Mouse (Mus musculus) testis, adult 2 months (tissue): ENCODE measurements around the gene Nek4. TPM values are rescaled to one million over a fixed set of nuclear protein-coding genes. Genes with fewer than 3 reads are reported as not detected.
A peak's percentile ranks its signal among the peaks of the same experiment; 100 is the strongest.

ENCODE experiments used
- H3K27ac ChIP-seq: fragments of 200-500 bp; 2 replicates; pipeline ENCODE4 v1.5.1; 2012; ENCODE audit warnings: low read depth, low read length; ENCODE audit not compliant: control insufficient read depth, insufficient read depth
- H3K27me3 ChIP-seq: fragments of 200-500 bp; 2 replicates; pipeline ENCODE4 v1.6.1; 2012; ENCODE audit warnings: mild to moderate bottlenecking, low read length, moderate library complexity; ENCODE audit not compliant: control insufficient read depth, insufficient read depth
- H3K36me3 ChIP-seq: fragments of 200-500 bp; 2 replicates; pipeline ENCODE4 v1.6.1; 2012; ENCODE audit warnings: mild to moderate bottlenecking, low read length; ENCODE audit not compliant: control insufficient read depth, insufficient read depth
- H3K4me1 ChIP-seq: fragments of 200-500 bp; 2 replicates; pipeline ENCODE4 v1.6.1; 2012; ENCODE audit warnings: low read length; ENCODE audit not compliant: control insufficient read depth, insufficient read depth
- H3K4me3 ChIP-seq: fragments of 200-500 bp; 2 replicates; pipeline ENCODE4 v1.5.1; 2012; ENCODE audit warnings: low read depth, mild to moderate bottlenecking, low read length, moderate library complexity, mixed read lengths; ENCODE audit not compliant: control insufficient read depth
- CTCF ChIP-seq: fragments of 200-500 bp; IDR thresholded peaks from 2 replicates; pipeline ENCODE4 v1.5.1; 2012; ENCODE audit warnings: low read depth, mild to moderate bottlenecking, inconsistent platforms, low read length, moderate library complexity; ENCODE audit not compliant: control insufficient read depth, insufficient read depth, insufficient replicate concordance
- POLR2A ChIP-seq: fragments of 200-500 bp; IDR thresholded peaks from 2 replicates; pipeline ENCODE4 v1.6.1; 2012; ENCODE audit warnings: low read depth, mild to moderate bottlenecking, inconsistent platforms, low read length, moderate library complexity; ENCODE audit not compliant: control insufficient read depth
- polyA plus RNA-seq: library from polyadenylated mRNA; depleted of rRNA; stranded (reverse); fragments of >200 nt; gene quantifications from 2 replicates; pipeline ENCODE4 v1.2.3, GENCODE M21; 2012; rRNA removed

Gene Nek4
- polyA plus RNA-seq = 30.3 and 33.4 TPM in 2 replicates

GRCm38 (mm10) chr14:30951154-30951825, at the start of gene Nek4:
Gene Nek4, plus strand, starts transcription at chr14:30951377.
- no peak for TF ChIP-seq CTCF
- TF ChIP-seq POLR2A = peak; percentile 79
- Histone ChIP-seq H3K4me3 (peak within 1 kb of the TSS; percentile 98), H3K27me3 (no peaks in the 10 kb centered on the region), H3K36me3 (no peaks in the 10 kb centered on the region; the same call in none of the 2 replicates), H3K4me1 (peaks cover 8% of the 10 kb centered on the region), H3K27ac (peak within 1 kb of the TSS; percentile 89)

GRCm38 (mm10) chr14:30902628-30903027, 48.5 kb upstream of the Nek4 start:
- no peak overlapping the region for H3K4me3 ChIP-seq
- H3K27me3 ChIP-seq = no peaks in the 10 kb centered on the region
- no peaks in the 10 kb centered on the region for H3K36me3 ChIP-seq
- H3K4me1 ChIP-seq = no peaks in the 10 kb centered on the region
- no peak overlapping the region for H3K27ac ChIP-seq
- TF ChIP-seq CTCF (no peak), POLR2A (no peak)

GRCm38 (mm10) chr14:30903036-30903435, 48.1 kb upstream of the Nek4 start:
- TF ChIP-seq POLR2A (no peak), CTCF (no peak)
- Histone ChIP-seq H3K4me1 (no peaks in the 10 kb centered on the region), H3K27me3 (no peaks in the 10 kb centered on the region), H3K4me3 (no peak overlapping the region), H3K36me3 (no peaks in the 10 kb centered on the region), H3K27ac (no peak overlapping the region)

GRCm38 (mm10) chr14:30904307-30904706, 46.9 kb upstream of the Nek4 start:
- Histone ChIP-seq H3K4me3 (no peak overlapping the region), H3K27me3 (no peaks in the 10 kb centered on the region), H3K4me1 (no peaks in the 10 kb centered on the region), H3K27ac (no peak overlapping the region), H3K36me3 (no peaks in the 10 kb centered on the region)
- no peak for TF ChIP-seq CTCF

GRCm38 (mm10) chr14:30906001-30906400, 45.2 kb upstream of the Nek4 start:
- no peak for TF ChIP-seq CTCF
- TF ChIP-seq POLR2A = no peak
- Histone ChIP-seq H3K4me1 (no peaks in the 10 kb centered on the region), H3K27me3 (no peaks in the 10 kb centered on the region), H3K27ac (no peak overlapping the region), H3K36me3 (no peaks in the 10 kb centered on the region), H3K4me3 (no peak overlapping the region)

- H3K27me3 ChIP-seq = no peaks in the 10 kb centered on the region
- TF ChIP-seq POLR2A = no peak
- no peaks in the 10 kb centered on the region for H3K4me1 ChIP-seq
- H3K4me3 ChIP-seq = no peak overlapping the region
- H3K36me3 ChIP-seq = no peaks in the 10 kb centered on the region
- no peak overlapping the region for H3K27ac ChIP-seq
These were observed 43.3 kb upstream of the Nek4 start for GRCm38 (mm10) chr14:30907814-30908265.

GRCm38 (mm10) chr14:30911141-30911540, 40.0 kb upstream of the Nek4 start:
- H3K4me3 ChIP-seq = no peak overlapping the region
- H3K36me3 ChIP-seq = no peaks in the 10 kb centered on the region
- H3K27ac ChIP-seq = no peak overlapping the region
- TF ChIP-seq CTCF = no peak
- no peak for TF ChIP-seq POLR2A
- H3K27me3 ChIP-seq = no peaks in the 10 kb centered on the region
- no peaks in the 10 kb centered on the region for H3K4me1 ChIP-seq

- H3K4me1 ChIP-seq = no peaks in the 10 kb centered on the region
- no peaks in the 10 kb centered on the region for H3K36me3 ChIP-seq
- no peak overlapping the region for H3K4me3 ChIP-seq
- no peak overlapping the region for H3K27ac ChIP-seq
- no peak for TF ChIP-seq POLR2A
- TF ChIP-seq CTCF = no peak
- no peaks in the 10 kb centered on the region for H3K27me3 ChIP-seq
These were observed 38.5 kb upstream of the Nek4 start for GRCm38 (mm10) chr14:30912641-30913040.
